Mouse (Mus musculus) heart, embryonic 11.5 days (tissue): ENCODE data around the gene Insrr. TPM values are rescaled to one million over a fixed set of nuclear protein-coding genes. Genes with fewer than 3 reads are reported as not detected.

Experiments
- ATAC-seq: fragments of 200-750 bp; cut with Nextera tagmentation; replicated peaks from 2 replicates; pipeline ENCODE4 v1.8.0; 2017; ENCODE audit warnings: moderate library complexity; ENCODE audit not compliant: insufficient number of reproducible peaks, low FRiP score, low TSS enrichment
- H3K27ac ChIP-seq: fragments of 300-500 bp; sonication (generic); 2 replicates; pipeline ENCODE4 v1.5.1; 2014; ENCODE audit warnings: mild to moderate bottlenecking, low read depth, low read length
- H3K27me3 ChIP-seq: fragments of 300-500 bp; sonication (generic); 2 replicates; pipeline ENCODE4 v1.6.1; 2014; ENCODE audit warnings: mild to moderate bottlenecking, low read length, mixed read lengths; ENCODE audit not compliant: control insufficient read depth, insufficient read depth
- H3K36me3 ChIP-seq: fragments of 300-500 bp; sonication (generic); 2 replicates; pipeline ENCODE4 v1.6.1; 2014; ENCODE audit warnings: mild to moderate bottlenecking, low read length, moderate library complexity, mixed read lengths; ENCODE audit not compliant: control insufficient read depth, insufficient read depth
- H3K4me1 ChIP-seq: fragments of 300-500 bp; sonication (generic); 2 replicates; pipeline ENCODE4 v1.6.1; 2014; ENCODE audit warnings: low read length; ENCODE audit not compliant: control insufficient read depth, insufficient read depth
- H3K4me2 ChIP-seq: fragments of 300-500 bp; sonication (generic); 2 replicates; pipeline ENCODE4 v1.6.1; 2014; ENCODE audit warnings: mild to moderate bottlenecking, moderate library complexity
- H3K4me3 ChIP-seq: fragments of 300-500 bp; sonication (generic); 2 replicates; pipeline ENCODE4 v1.5.1; 2014; ENCODE audit warnings: low read depth, low read length
- H3K9ac ChIP-seq: fragments of 300-500 bp; sonication (generic); 2 replicates; pipeline ENCODE4 v1.6.1; 2014; ENCODE audit warnings: mild to moderate bottlenecking, low read depth, low read length, moderate library complexity
- H3K9me3 ChIP-seq: fragments of 300-500 bp; sonication (generic); replicated peaks from 2 replicates; pipeline ENCODE4 v1.6.1; 2016; ENCODE audit warnings: low read length; ENCODE audit not compliant: control insufficient read depth
- WGBS: fragments of 180-500 bp; shearing (Covaris S2); extraction: QIAGEN DNeasy Blood & Tissue Kit; methylation state at CpG from one replicate; pipeline ENCODE4 v1.1.7; 2014; ENCODE audit not compliant: insufficient replicate concordance; 5-methylcytosine and 5-hydroxymethylcytosine counted together
- polyA plus RNA-seq: library from polyadenylated mRNA; unstranded; fragments of >200 nt; fragmentation: Nextera tagmentation; extraction: Ambion mirVana; gene quantifications from 2 replicates; pipeline ENCODE4 v1.2.1, GENCODE M21; 2014

Insrr gene
- polyA plus RNA-seq, 1 experiment from 2014 or later: 0.03 TPM

- Histone ChIP-seq H3K27ac (no peak overlapping the region), H3K4me2 (no peak overlapping the region), H3K4me3 (no peak overlapping the region), H3K27me3 (peaks cover 26% of the 10 kb centered on the region), H3K36me3 (no peaks in the 10 kb centered on the region), H3K9me3 (no peaks in the 10 kb centered on the region), H3K4me1 (peaks cover 4% of the 10 kb centered on the region), H3K9ac (no peak overlapping the region)
- 0 out of 2 replicates have a peak, but pooled peaks have one; percentile 14 for ATAC-seq
- WGBS: 47% methylated on average over 3 of the region's 5 CpGs
Observed at GRCm38 (mm10) chr3:87758641-87759040, 38.1 kb upstream of the Insrr start.

- no peak for ATAC-seq
- no peak overlapping the region for H3K4me2 ChIP-seq
- no peak overlapping the region for H3K9ac ChIP-seq
- H3K4me1 ChIP-seq: peaks cover 24% of the 10 kb centered on the region
- no peaks in the 10 kb centered on the region for H3K9me3 ChIP-seq
- 62% methylated on average over 20 of the region's 20 CpGs for WGBS
- no peaks in the 10 kb centered on the region for H3K36me3 ChIP-seq
- H3K27me3 ChIP-seq: peaks cover 11% of the 10 kb centered on the region
- no peak overlapping the region for H3K27ac ChIP-seq
- no peak overlapping the region for H3K4me3 ChIP-seq
Observed at GRCm38 (mm10) chr3:87761408-87762375, 35.1 kb upstream of the Insrr start.

- peak overlapping the region; percentile 86 for H3K27ac ChIP-seq
- H3K9ac ChIP-seq: peak overlapping the region; percentile 4; the same call in 1 of the 2 replicates
- H3K36me3 ChIP-seq: no peaks in the 10 kb centered on the region
- H3K27me3 ChIP-seq: peaks cover 7% of the 10 kb centered on the region; the same call in 1 of the 2 replicates
- no peak overlapping the region for H3K4me3 ChIP-seq
- H3K4me2 ChIP-seq: peak overlapping the region; percentile 50; the same call in 1 of the 2 replicates
- H3K9me3 ChIP-seq: no peaks in the 10 kb centered on the region
- peaks cover 24% of the 10 kb centered on the region for H3K4me1 ChIP-seq
- no peak for ATAC-seq
- WGBS: 51% methylated on average over 4 of the region's 4 CpGs
Observed at GRCm38 (mm10) chr3:87763202-87763601, 33.5 kb upstream of the Insrr start.

- Histone ChIP-seq H3K9me3 (no peaks in the 10 kb centered on the region), H3K4me1 (peaks cover 24% of the 10 kb centered on the region), H3K4me3 (no peak overlapping the region; the same call in none of the 2 replicates), H3K27ac (peak overlapping the region; percentile 86), H3K36me3 (no peaks in the 10 kb centered on the region), H3K27me3 (peaks cover 7% of the 10 kb centered on the region; the same call in 1 of the 2 replicates), H3K4me2 (peak overlapping the region; percentile 50), H3K9ac (peak overlapping the region; percentile 49)
- WGBS: 30% methylated on average over 9 of the region's 15 CpGs
- ATAC-seq: peak; percentile 46; the same call in 1 of the 2 replicates
Observed at GRCm38 (mm10) chr3:87763683-87764289, 33.0 kb upstream of the Insrr start.

GRCm38 (mm10) chr3:87764506-87764905, 32.2 kb upstream of the Insrr start:
- Histone ChIP-seq H3K27ac (peak overlapping the region; percentile 86), H3K4me1 (peaks cover 24% of the 10 kb centered on the region), H3K36me3 (no peaks in the 10 kb centered on the region), H3K27me3 (peaks cover 8% of the 10 kb centered on the region; the same call in 1 of the 2 replicates), H3K9me3 (no peaks in the 10 kb centered on the region), H3K4me3 (peak overlapping the region; percentile 12; the same call in 1 of the 2 replicates), H3K9ac (peak overlapping the region; percentile 49; the same call in 1 of the 2 replicates), H3K4me2 (peak overlapping the region; percentile 50)
- WGBS: 22% methylated on average over 10 of the region's 10 CpGs
- no peak for ATAC-seq

- Histone ChIP-seq H3K9ac (0 out of 2 replicates have a peak overlapping the region, but pooled peaks have one; percentile 49), H3K4me2 (peak overlapping the region; percentile 50), H3K27me3 (peaks cover 9% of the 10 kb centered on the region; the same call in 1 of the 2 replicates), H3K9me3 (no peaks in the 10 kb centered on the region), H3K27ac (peak overlapping the region; percentile 86), H3K4me3 (peak overlapping the region; percentile 12; the same call in 1 of the 2 replicates), H3K4me1 (peaks cover 24% of the 10 kb centered on the region), H3K36me3 (no peaks in the 10 kb centered on the region)
- 19% methylated on average over 10 of the region's 10 CpGs for WGBS
- no peak for ATAC-seq
Observed at GRCm38 (mm10) chr3:87765091-87765490, 31.7 kb upstream of the Insrr start.

- Histone ChIP-seq H3K4me2 (peak overlapping the region; percentile 50), H3K9me3 (no peaks in the 10 kb centered on the region), H3K27ac (peak overlapping the region; percentile 86), H3K27me3 (peaks cover 12% of the 10 kb centered on the region), H3K4me3 (no peak overlapping the region), H3K9ac (no peak overlapping the region), H3K36me3 (no peaks in the 10 kb centered on the region), H3K4me1 (peaks cover 24% of the 10 kb centered on the region)
- ATAC-seq: no peak
- WGBS: 64% methylated on average over 5 of the region's 5 CpGs
Observed at GRCm38 (mm10) chr3:87765631-87766283, 31.0 kb upstream of the Insrr start.

- H3K4me2 ChIP-seq: no peak overlapping the region; the same call in 1 of the 2 replicates
- no peak overlapping the region for H3K9ac ChIP-seq
- H3K27me3 ChIP-seq: peaks cover 16% of the 10 kb centered on the region
- H3K27ac ChIP-seq: no peak overlapping the region
- ATAC-seq: no peak
- peaks cover 24% of the 10 kb centered on the region for H3K4me1 ChIP-seq
- 71% methylated on average over 3 of the region's 3 CpGs for WGBS
- H3K9me3 ChIP-seq: no peaks in the 10 kb centered on the region
- no peaks in the 10 kb centered on the region for H3K36me3 ChIP-seq
- no peak overlapping the region for H3K4me3 ChIP-seq
Observed at GRCm38 (mm10) chr3:87766284-87766667, 30.5 kb upstream of the Insrr start.
